Mouse (Mus musculus): ENCODE data around the gene Defb23. TPM values are rescaled to one million over a fixed set of nuclear protein-coding genes. Genes with fewer than 3 reads are reported as not detected.

The Defb23 gene
- not detected for total RNA-seq (2021)
- long read RNA-seq, experiment 1: 0 reads
- long read RNA-seq, experiment 2: 0 reads

GRCm38 (mm10) chr2:152464570-152465150 is at the start of gene Defb23:
Gene Defb23 (minus strand): TSS chr2:152464620.
- DNase-seq (ENCODE audit: low spot score in 2 of 2): no peak

- DNase-seq (ENCODE audit: low spot score in 2 of 2): no peak
Measured at GRCm38 (mm10) chr2:152511592-152511991, 47.2 kb upstream of the Defb23 start, which contains the start of gene Defb26. Gene Defb26 (minus strand): TSS chr2:152511692.

GRCm38 (mm10) chr2:152503950-152504349 is 39.5 kb upstream of the Defb23 start:
- no peak for DNase-seq (ENCODE audit: low spot score in 2 of 2)

- DNase-seq (ENCODE audit: low spot score in 2 of 2): no peak
Measured at GRCm38 (mm10) chr2:152500863-152501229, 36.4 kb upstream of the Defb23 start.

GRCm38 (mm10) chr2:152500204-152500862 is 35.9 kb upstream of the Defb23 start:
- DNase-seq (ENCODE audit: low spot score in 2 of 2): no peak

GRCm38 (mm10) chr2:152498020-152498419 is 33.6 kb upstream of the Defb23 start:
- DNase-seq (ENCODE audit: low spot score in 2 of 2): no peak

- no peak for DNase-seq (ENCODE audit: low spot score in 2 of 2)
Measured at GRCm38 (mm10) chr2:152493151-152493550, 28.7 kb upstream of the Defb23 start.

- DNase-seq (ENCODE audit: low spot score in 2 of 2): no peak
Measured at GRCm38 (mm10) chr2:152490038-152490437, 25.6 kb upstream of the Defb23 start, which contains the start of gene Defb22. Gene Defb22 (minus strand): TSS chr2:152490138.

- no peak for DNase-seq (ENCODE audit: low spot score in 2 of 2)
Measured at GRCm38 (mm10) chr2:152487024-152487423, 22.6 kb upstream of the Defb23 start.

- no peak for DNase-seq (ENCODE audit: low spot score in 2 of 2)
Measured at GRCm38 (mm10) chr2:152481726-152482125, 17.3 kb upstream of the Defb23 start.

GRCm38 (mm10) chr2:152480881-152481280 is 16.5 kb upstream of the Defb23 start:
- DNase-seq (ENCODE audit: low spot score in 2 of 2): no peak

GRCm38 (mm10) chr2:152476763-152477162 is 12.3 kb upstream of the Defb23 start, which contains the start of gene Defb20:
Gene Defb20 (plus strand): TSS chr2:152477063.
- DNase-seq (ENCODE audit: low spot score in 2 of 2): no peak

- no peak for DNase-seq (ENCODE audit: low spot score in 2 of 2)
Measured at GRCm38 (mm10) chr2:152472434-152472833, 8.0 kb upstream of the Defb23 start.

- peak; percentile 27 to 30 for DNase-seq (ENCODE audit: low spot score in 2 of 2)
Measured at GRCm38 (mm10) chr2:152470973-152471372, 6.6 kb upstream of the Defb23 start.

- DNase-seq (ENCODE audit: low spot score in 2 of 2): no peak
Measured at GRCm38 (mm10) chr2:152459241-152459640, 5.2 kb downstream of the Defb23 start.

- no peak for DNase-seq (ENCODE audit: low spot score in 2 of 2)
Measured at GRCm38 (mm10) chr2:152452101-152452781, 12.2 kb downstream of the Defb23 start.

- peak; percentile 53 to 63 for DNase-seq (ENCODE audit: low spot score in 2 of 2)
Measured at GRCm38 (mm10) chr2:152450241-152450640, 14.2 kb downstream of the Defb23 start.

- DNase-seq (ENCODE audit: low spot score in 2 of 2): no peak
Measured at GRCm38 (mm10) chr2:152447461-152447860, 17.0 kb downstream of the Defb23 start.

GRCm38 (mm10) chr2:152446642-152447041 is 17.8 kb downstream of the Defb23 start:
- DNase-seq (ENCODE audit: low spot score in 2 of 2): no peak

- DNase-seq (ENCODE audit: low spot score in 2 of 2): no peak
Measured at GRCm38 (mm10) chr2:152443281-152443680, 21.1 kb downstream of the Defb23 start.

- no peak for DNase-seq (ENCODE audit: low spot score in 2 of 2)
Measured at GRCm38 (mm10) chr2:152442322-152442721, 22.1 kb downstream of the Defb23 start.

GRCm38 (mm10) chr2:152439833-152440232 is 24.6 kb downstream of the Defb23 start:
- DNase-seq (ENCODE audit: low spot score in 2 of 2): no peak
